Mouse (Mus musculus) neural tube, embryonic 10.5 days (tissue): ENCODE data around the gene Gtf2a1l.

Experiments used
- DNase-seq: peaks from one replicate; pipeline ENCODE4 v3.0.0-alpha.2; 2017; ENCODE audit warnings: low spot score; ENCODE audit errors: extremely low spot score

The Gtf2a1l gene

GRCm38 (mm10) chr17:88652702-88653374, 15.6 kb upstream of the Gtf2a1l start:
- peak; percentile 86 for DNase-seq

- DNase-seq, result no peak
These were observed 15.1 kb upstream of the Gtf2a1l start for GRCm38 (mm10) chr17:88653375-88653769.

DNA sequence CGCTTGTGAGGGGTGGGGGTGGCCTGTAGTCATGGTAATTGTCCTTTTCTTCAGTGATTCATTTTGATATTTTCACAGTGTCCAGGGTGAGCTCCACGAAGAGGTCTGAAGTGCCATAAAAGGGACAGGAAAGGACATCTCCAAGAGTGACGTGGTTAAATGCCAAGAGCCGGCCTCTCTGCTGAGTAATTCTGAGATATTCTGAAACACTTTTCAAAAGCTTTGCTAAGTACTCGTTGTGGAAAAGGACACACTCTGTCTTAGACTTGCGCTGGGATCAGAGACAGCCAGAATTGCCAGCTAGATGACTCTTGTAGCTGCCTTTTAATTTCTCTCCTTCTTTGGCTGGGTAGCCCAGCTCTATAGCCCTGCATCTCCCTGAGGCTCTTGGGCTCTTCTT, 9.9 kb upstream of the Gtf2a1l start:
- no peak for DNase-seq

DNA sequence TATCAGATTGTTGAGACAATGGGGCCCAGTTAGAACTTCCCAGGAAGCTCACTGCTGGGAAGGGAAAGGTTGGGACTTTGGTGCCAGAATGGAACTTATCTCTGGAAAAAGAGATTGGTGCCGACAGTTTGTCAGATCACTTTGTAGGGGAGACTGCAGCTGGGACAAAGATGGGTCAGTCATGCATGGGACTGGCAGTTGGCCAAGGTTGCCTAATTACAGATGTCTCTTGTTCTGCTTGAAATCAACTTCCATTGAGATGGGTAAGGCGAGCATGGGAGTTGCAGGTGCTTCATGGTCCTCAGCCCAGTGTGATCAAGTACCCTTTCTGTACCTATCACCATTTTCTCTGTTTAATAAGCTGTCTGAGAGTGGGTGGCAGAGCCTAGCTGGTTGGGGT, 2.4 kb upstream of the Gtf2a1l start:
- DNase-seq, result no peak

GRCm38 (mm10) chr17:88669921-88670320, 1.5 kb downstream of the Gtf2a1l start:
- DNase-seq, result no peak

- no peak for DNase-seq
These were observed 2.3 kb downstream of the Gtf2a1l start for GRCm38 (mm10) chr17:88670800-88671199.

GRCm38 (mm10) chr17:88675310-88676309, 7.2 kb downstream of the Gtf2a1l start:
- DNase-seq, result no peak

DNA sequence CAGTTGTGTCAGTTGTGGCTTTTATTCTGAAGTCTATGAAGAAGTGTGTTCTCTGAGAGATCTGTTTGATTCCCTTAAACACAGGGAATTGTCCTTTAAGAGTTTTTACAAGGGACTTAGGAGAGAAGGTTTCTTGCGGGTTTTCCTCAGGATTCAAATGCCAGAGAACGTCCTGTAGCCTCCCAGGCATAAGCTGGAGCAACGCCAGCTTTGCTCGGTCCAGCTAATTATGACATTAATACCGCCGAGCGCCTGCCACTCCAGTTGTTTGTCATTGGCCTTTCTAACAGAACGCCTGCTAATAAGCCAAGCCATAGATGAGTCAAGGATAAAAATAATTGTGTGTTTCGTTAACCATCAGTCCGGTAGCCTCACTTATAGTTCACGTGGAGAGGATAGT, 19.8 kb downstream of the Gtf2a1l start:
- no peak for DNase-seq

GRCm38 (mm10) chr17:88696656-88697333, 28.3 kb downstream of the Gtf2a1l start:
- no peak for DNase-seq

DNA sequence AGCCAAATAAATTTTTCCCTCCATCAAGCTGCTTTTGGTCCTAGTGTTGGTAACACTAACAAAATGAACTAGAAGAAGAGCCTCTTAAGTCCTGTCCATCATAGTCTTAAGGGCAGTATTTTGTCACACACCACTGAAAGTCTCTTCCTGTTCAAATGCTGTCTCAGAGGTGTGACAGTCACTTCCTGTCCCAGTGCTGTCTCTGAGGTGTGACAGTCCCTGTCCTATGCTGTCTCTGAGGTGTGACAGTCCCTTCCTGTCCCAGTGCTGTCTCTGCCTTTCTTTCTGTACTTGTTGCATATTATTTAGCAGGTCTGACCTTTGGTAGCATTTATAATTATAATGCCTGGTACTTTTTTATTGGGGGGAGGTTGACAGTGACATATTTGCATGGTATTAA, 32.4 kb downstream of the Gtf2a1l start:
- DNase-seq, result no peak

DNA sequence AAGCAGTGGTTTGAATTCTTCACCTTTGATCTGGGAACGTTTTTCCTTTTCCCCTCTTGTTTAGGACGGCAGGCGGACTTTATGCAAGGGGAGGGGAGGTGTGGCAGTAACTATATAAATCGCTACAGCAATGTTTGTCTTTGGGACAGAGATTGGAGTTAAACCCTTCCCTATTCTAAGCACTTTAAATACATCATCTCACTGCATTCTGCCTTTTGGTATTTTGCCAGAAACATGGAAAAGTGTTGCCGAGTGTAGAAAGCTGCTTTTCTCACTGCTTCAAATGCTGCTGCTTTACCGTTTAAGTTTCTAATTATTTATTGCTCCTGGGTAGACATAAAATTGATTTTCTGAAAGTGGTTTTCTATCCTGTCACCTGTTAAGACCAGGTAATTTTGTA, 33.9 kb downstream of the Gtf2a1l start:
- DNase-seq, result no peak

- no peak for DNase-seq
These were observed 34.7 kb downstream of the Gtf2a1l start for GRCm38 (mm10) chr17:88703112-88703511.

GRCm38 (mm10) chr17:88706231-88706649, 37.8 kb downstream of the Gtf2a1l start:
- DNase-seq, result no peak

GRCm38 (mm10) chr17:88749646-88750045, 81.2 kb downstream of the Gtf2a1l start:
- no peak for DNase-seq

GRCm38 (mm10) chr17:88752827-88753471, 84.5 kb downstream of the Gtf2a1l start:
- peak; percentile 45 for DNase-seq

- DNase-seq, result peak; percentile 38
These were observed 85.0 kb downstream of the Gtf2a1l start for GRCm38 (mm10) chr17:88753472-88753857.

GRCm38 (mm10) chr17:88755776-88756175, 87.3 kb downstream of the Gtf2a1l start:
- DNase-seq, result peak; percentile 8

GRCm38 (mm10) chr17:88758003-88758437, 89.6 kb downstream of the Gtf2a1l start:
- DNase-seq, result peak; percentile 17

DNA sequence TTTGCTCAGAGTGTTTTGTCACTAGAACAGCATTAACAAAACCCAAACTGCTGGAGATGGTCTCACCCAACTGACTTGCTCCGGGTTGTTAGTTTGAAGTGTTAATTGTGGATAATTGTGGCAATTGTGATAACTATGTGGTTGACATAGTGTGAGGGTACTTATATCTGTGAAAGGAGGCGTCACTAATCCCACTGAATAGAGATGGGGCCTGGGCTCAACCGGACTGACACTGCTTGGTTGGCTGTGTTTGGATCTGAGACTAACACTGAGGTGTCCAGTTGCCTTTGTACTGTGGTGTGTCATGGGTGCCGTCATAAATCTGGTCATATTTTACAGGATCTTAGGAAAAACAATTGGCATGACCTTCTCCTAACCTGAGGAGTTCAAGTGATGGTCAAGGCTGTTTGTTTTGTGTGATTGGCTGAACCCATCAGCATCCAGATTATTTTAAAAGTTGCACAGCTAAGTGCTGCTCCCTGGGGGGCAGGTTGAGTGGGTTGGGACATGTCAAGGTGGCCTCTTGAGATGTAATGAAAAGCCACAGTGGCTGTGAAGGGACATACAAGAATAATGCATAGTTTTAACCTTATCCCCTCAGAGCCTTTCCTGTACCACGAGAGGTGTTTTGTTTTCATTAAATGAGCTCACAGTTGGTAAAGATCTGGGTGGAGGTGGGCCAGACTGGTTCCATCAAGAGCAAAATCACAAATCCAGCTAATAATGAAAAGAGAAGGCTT, 95.1 kb downstream of the Gtf2a1l start:
- peak; percentile 36 for DNase-seq

DNA sequence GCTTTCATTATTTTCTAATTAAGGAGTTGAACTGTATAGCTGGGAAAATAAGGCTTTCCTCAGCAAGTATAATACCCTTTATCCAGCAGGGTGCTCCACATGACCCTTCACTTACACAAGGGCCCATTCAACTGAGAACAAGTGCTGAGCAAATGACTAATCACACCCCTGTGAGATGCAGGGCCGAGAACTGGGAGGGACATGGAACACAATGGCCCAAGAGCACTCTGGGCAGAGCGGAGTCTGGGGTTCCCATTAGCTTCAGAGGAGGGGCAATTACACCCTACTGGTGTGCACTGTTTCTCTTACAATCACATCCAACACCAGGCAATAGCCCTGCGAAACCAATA, 95.7 kb downstream of the Gtf2a1l start:
- peak; percentile 41 for DNase-seq
